Mouse (Mus musculus) kidney, postnatal 25 days (tissue): ENCODE results near the gene Birc6.

Experiments
- DNase-seq, 2 experiments: peaks; one replicate each; pipeline ENCODE4 v3.0.0; 2021; ENCODE audit warnings: mixed read lengths in 2 of 2

Birc6 gene

GRCm38 (mm10) chr17:74711627-74712026 lies 183.5 kb downstream of the Birc6 start:
- no peak for DNase-seq

- DNase-seq: no peak
Observed at GRCm38 (mm10) chr17:74715128-74715527, 187.0 kb downstream of the Birc6 start.

GRCm38 (mm10) chr17:74715724-74716123 lies 187.6 kb downstream of the Birc6 start:
- no peak for DNase-seq

GRCm38 (mm10) chr17:74716643-74717042 lies 188.5 kb downstream of the Birc6 start:
- no peak for DNase-seq

- DNase-seq: peak in 1 of 2 experiments; percentile 40
Observed at GRCm38 (mm10) chr17:74717091-74717617, 189.1 kb downstream of the Birc6 start.

- peak; percentile 99 for DNase-seq
Observed at GRCm38 (mm10) chr17:74717618-74718151, 189.6 kb downstream of the Birc6 start, which contains the start of gene Ttc27. TSS of gene Ttc27 (plus strand) at chr17:74717732.

GRCm38 (mm10) chr17:74732872-74733271 lies 204.8 kb downstream of the Birc6 start:
- no peak for DNase-seq

GRCm38 (mm10) chr17:74735392-74735791 lies 207.3 kb downstream of the Birc6 start:
- DNase-seq: no peak

- DNase-seq: no peak
Observed at GRCm38 (mm10) chr17:74749659-74750058, 221.6 kb downstream of the Birc6 start.

- DNase-seq: no peak
Observed at GRCm38 (mm10) chr17:74751026-74751425, 222.9 kb downstream of the Birc6 start.
